Mouse (Mus musculus) bone marrow, adult 2 months (tissue): ENCODE results near the gene Rtn4rl1.

Source experiments
- CTCF ChIP-seq: fragments of 200-500 bp; IDR thresholded peaks from 2 replicates; pipeline ENCODE4 v1.5.1; 2011; ENCODE audit warnings: low read length, control low read depth; ENCODE audit not compliant: control insufficient read depth, insufficient read depth
- POLR2A ChIP-seq: fragments of 200-500 bp; IDR thresholded peaks from 2 replicates; pipeline ENCODE4 v1.6.1; 2011; ENCODE audit warnings: low read depth, mild to moderate bottlenecking, control low read depth, low read length, borderline replicate concordance; ENCODE audit not compliant: control insufficient read depth

GRCm38 (mm10) chr11:75213372-75214080 is 19.9 kb downstream of the Rtn4rl1 start:
- TF ChIP-seq CTCF (no peak), POLR2A (no peak)
